Mouse (Mus musculus) forebrain, postnatal 0 days (tissue): Measurements from ENCODE around the gene Mr1. TPM values are rescaled to one million over a fixed set of nuclear protein-coding genes. Genes with fewer than 3 reads are reported as not detected.

Experiments
- ATAC-seq: fragments of 200-750 bp; cut with Nextera tagmentation; 2 replicates; pipeline ENCODE4 v1.8.0; 2017; ENCODE audit warnings: mild to moderate bottlenecking, moderate library complexity
- DNase-seq: peaks from one replicate; pipeline ENCODE4 v3.0.0-alpha.2; 2015
- H3K27ac ChIP-seq: fragments of 300-500 bp; sonication (generic); 2 replicates; pipeline ENCODE4 v1.5.1; 2014; ENCODE audit warnings: low read depth, mild to moderate bottlenecking, antibody characterized with exemption, low read length, moderate library complexity, mixed read lengths
- H3K27me3 ChIP-seq: fragments of 300-500 bp; sonication (generic); 2 replicates; pipeline ENCODE4 v1.6.1; 2014; ENCODE audit warnings: mild to moderate bottlenecking, low read length, mixed read lengths; ENCODE audit not compliant: insufficient read depth
- H3K36me3 ChIP-seq: fragments of 300-500 bp; sonication (generic); 2 replicates; pipeline ENCODE4 v1.6.1; 2014; ENCODE audit warnings: mild to moderate bottlenecking, moderate library complexity; ENCODE audit not compliant: insufficient read depth
- H3K4me1 ChIP-seq: fragments of 300-500 bp; sonication (generic); 2 replicates; pipeline ENCODE4 v1.6.1; 2014; ENCODE audit warnings: antibody characterized with exemption; ENCODE audit not compliant: insufficient read depth
- H3K4me2 ChIP-seq: fragments of 300-500 bp; sonication (generic); 2 replicates; pipeline ENCODE4 v1.6.1; 2014; ENCODE audit warnings: low read depth, mild to moderate bottlenecking, moderate library complexity
- H3K4me3 ChIP-seq: fragments of 300-500 bp; sonication (generic); 2 replicates; pipeline ENCODE4 v1.5.1; 2014; ENCODE audit warnings: low read depth, low read length, mixed read lengths
- H3K9ac ChIP-seq: fragments of 300-500 bp; sonication (generic); 2 replicates; pipeline ENCODE4 v1.6.1; 2014; ENCODE audit warnings: mild to moderate bottlenecking
- H3K9me3 ChIP-seq: fragments of 300-500 bp; sonication (generic); 2 replicates; pipeline ENCODE4 v1.6.1; 2016; ENCODE audit warnings: low read length
- CTCF ChIP-seq: sonication (generic); IDR thresholded peaks from 2 replicates; pipeline ENCODE4 v1.5.1; 2016; ENCODE audit warnings: antibody characterized with exemption, control low read depth, low read depth
- WGBS: fragments of 180-500 bp; shearing (Covaris S2); extraction: QIAGEN DNeasy Blood & Tissue Kit; methylation state at CpG from one replicate; pipeline ENCODE4 v1.1.7; 2014; 5-methylcytosine and 5-hydroxymethylcytosine counted together
- polyA plus RNA-seq: library from polyadenylated mRNA; unstranded; fragments of >200 nt; fragmentation: Nextera tagmentation; extraction: Ambion mirVana; gene quantifications from 2 replicates; pipeline ENCODE4 v1.2.1, GENCODE M21; 2015
- total RNA-seq: library from RNA; depleted of rRNA; stranded (reverse); fragments of >200 nt; gene quantifications from 2 replicates; pipeline ENCODE4 v1.2.3, GENCODE M21; 2014

Gene Mr1
- total and polyA plus RNA-seq, 2 experiments from 2014 or later, result 2.6 to 5.1 TPM

GRCm38 (mm10) chr1:155153906-155154305, 7.3 kb upstream of the Mr1 start:
- no peak overlapping the region for H3K4me2 ChIP-seq
- H3K9me3 ChIP-seq, result no peaks in the 10 kb centered on the region
- DNase-seq (no peak), ATAC-seq (no peak)
- no peaks in the 10 kb centered on the region for H3K36me3 ChIP-seq
- no peak overlapping the region for H3K9ac ChIP-seq
- no peak for TF ChIP-seq CTCF
- H3K4me3 ChIP-seq, result no peak overlapping the region
- 72% methylated on average over 4 of the region's 4 CpGs for WGBS
- no peaks in the 10 kb centered on the region for H3K27me3 ChIP-seq
- H3K4me1 ChIP-seq, result no peaks in the 10 kb centered on the region
- H3K27ac ChIP-seq, result no peak overlapping the region

GRCm38 (mm10) chr1:155150821-155151220, 4.2 kb upstream of the Mr1 start:
- no peaks in the 10 kb centered on the region for H3K4me1 ChIP-seq
- TF ChIP-seq CTCF, result no peak
- 91% methylated on average over 5 of the region's 5 CpGs for WGBS
- H3K27ac ChIP-seq, result no peak overlapping the region
- H3K36me3 ChIP-seq, result no peaks in the 10 kb centered on the region
- no peak overlapping the region for H3K4me3 ChIP-seq
- no peaks in the 10 kb centered on the region for H3K27me3 ChIP-seq
- H3K9ac ChIP-seq, result no peak overlapping the region
- ATAC-seq, result no peak
- no peak for DNase-seq
- H3K4me2 ChIP-seq, result no peak overlapping the region
- H3K9me3 ChIP-seq, result no peaks in the 10 kb centered on the region

DNA sequence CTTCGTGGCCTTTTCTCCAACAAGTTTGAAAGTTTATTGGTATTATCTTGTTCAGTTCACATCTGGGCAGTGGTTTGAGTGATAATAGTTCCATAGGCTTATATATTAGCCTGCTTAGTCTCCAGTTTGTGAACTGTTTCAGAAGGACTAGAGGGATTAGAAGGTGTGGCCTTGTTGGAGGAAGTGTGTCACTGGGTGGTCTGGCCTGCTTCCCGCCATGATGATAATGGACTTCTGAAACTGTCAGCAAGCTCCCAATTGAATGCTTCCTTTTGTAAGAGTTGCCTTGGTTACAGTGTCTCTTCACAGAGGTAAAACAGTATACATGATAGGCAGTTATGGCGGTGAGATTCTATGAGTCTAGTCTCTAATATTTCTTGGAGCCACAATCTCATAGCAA, 2.8 kb upstream of the Mr1 start:
- Histone ChIP-seq H3K9ac (no peak overlapping the region), H3K9me3 (no peaks in the 10 kb centered on the region), H3K27me3 (no peaks in the 10 kb centered on the region), H3K4me2 (no peak overlapping the region), H3K4me1 (no peaks in the 10 kb centered on the region), H3K4me3 (no peak overlapping the region), H3K27ac (no peak overlapping the region), H3K36me3 (no peaks in the 10 kb centered on the region)
- DNase-seq (no peak), ATAC-seq (no peak)
- no peak for TF ChIP-seq CTCF
- WGBS, result 76% methylated on average over 3 of the region's 3 CpGs

DNA sequence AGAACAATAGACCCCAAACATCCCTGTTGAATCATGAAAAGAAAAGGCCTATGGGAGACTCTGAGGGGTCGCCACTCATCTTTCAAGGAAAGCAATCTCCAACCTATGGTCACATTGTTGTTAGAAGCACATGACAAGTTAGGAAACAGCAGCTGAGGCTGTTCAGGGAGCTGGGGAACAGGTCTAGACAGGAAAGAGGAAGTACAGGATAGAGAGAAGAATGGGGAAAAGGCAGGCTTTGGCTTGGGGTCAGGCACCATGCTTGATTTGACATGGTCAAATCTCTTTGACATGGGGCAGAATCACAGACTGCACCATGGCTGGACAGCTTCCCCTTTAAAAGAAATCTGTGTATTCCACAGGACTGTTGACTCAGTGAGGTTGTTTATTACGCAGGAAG, 614 bp upstream of the Mr1 start:
- TF ChIP-seq CTCF, result no peak
- WGBS, result 91% methylated on average over 2 of the region's 2 CpGs
- H3K9me3 ChIP-seq, result no peaks in the 10 kb centered on the region

GRCm38 (mm10) chr1:155145620-155146019, 994 bp downstream of the Mr1 start:
- no peak for ATAC-seq
- TF ChIP-seq CTCF, result no peak
- no peaks in the 10 kb centered on the region for H3K36me3 ChIP-seq
- no peak overlapping the region for H3K4me3 ChIP-seq
- H3K4me2 ChIP-seq, result no peak overlapping the region
- DNase-seq, result no peak
- no peaks in the 10 kb centered on the region for H3K4me1 ChIP-seq
- WGBS, result 60% methylated on average over 6 of the region's 6 CpGs
- H3K9me3 ChIP-seq, result no peaks in the 10 kb centered on the region
- no peak overlapping the region for H3K9ac ChIP-seq
- H3K27me3 ChIP-seq, result no peaks in the 10 kb centered on the region
- no peak overlapping the region for H3K27ac ChIP-seq

More for the DNA sequence above, 614 bp upstream of the Mr1 start:
- Histone ChIP-seq H3K9ac (no peak overlapping the region), H3K4me2 (no peak overlapping the region), H3K27ac (no peak overlapping the region), H3K4me3 (no peak overlapping the region), H3K36me3 (no peaks in the 10 kb centered on the region), H3K4me1 (no peaks in the 10 kb centered on the region), H3K27me3 (no peaks in the 10 kb centered on the region)
- ATAC-seq, result no peak
- no peak for DNase-seq

DNA sequence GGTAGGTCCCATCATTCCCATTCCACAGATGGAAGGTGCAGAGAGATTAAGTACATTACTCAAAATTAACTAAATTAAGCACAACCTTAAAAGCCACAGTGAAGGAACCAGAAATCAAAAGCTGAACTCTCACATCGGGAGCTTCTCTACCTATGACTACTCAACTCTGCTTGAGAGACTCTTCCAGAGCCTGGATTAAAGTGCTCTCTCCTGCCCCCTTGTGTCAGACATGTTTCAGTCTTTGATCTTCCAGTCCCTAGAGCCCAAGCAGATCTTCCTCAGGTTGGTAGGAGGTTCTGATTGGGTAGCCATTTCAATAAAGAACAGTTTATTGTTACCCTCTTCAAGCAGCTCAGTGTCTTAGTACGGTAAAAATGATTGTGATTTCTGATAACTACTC, 6.5 kb downstream of the Mr1 start:
- peak; percentile 37 for TF ChIP-seq CTCF

GRCm38 (mm10) chr1:155138795-155139194, 7.8 kb downstream of the Mr1 start:
- no peak for TF ChIP-seq CTCF
- H3K9me3 ChIP-seq, result no peaks in the 10 kb centered on the region
- H3K9ac ChIP-seq, result no peak overlapping the region
- no peak overlapping the region for H3K27ac ChIP-seq
- no peak for DNase-seq
- no peaks in the 10 kb centered on the region for H3K4me1 ChIP-seq
- no peak overlapping the region for H3K4me3 ChIP-seq
- WGBS, result 92% methylated on average over 7 of the region's 7 CpGs
- ATAC-seq, result no peak
- no peak overlapping the region for H3K4me2 ChIP-seq
- H3K27me3 ChIP-seq, result no peaks in the 10 kb centered on the region
- no peaks in the 10 kb centered on the region for H3K36me3 ChIP-seq

More for the DNA sequence above, 6.5 kb downstream of the Mr1 start:
- 63% methylated on average over 2 of the region's 2 CpGs for WGBS
- no peak overlapping the region for H3K4me3 ChIP-seq
- DNase-seq, result no peak
- no peak for ATAC-seq
- H3K27me3 ChIP-seq, result no peaks in the 10 kb centered on the region
- no peak overlapping the region for H3K9ac ChIP-seq
- no peak overlapping the region for H3K27ac ChIP-seq
- no peaks in the 10 kb centered on the region for H3K9me3 ChIP-seq
- no peaks in the 10 kb centered on the region for H3K4me1 ChIP-seq
- H3K4me2 ChIP-seq, result no peak overlapping the region
- H3K36me3 ChIP-seq, result no peaks in the 10 kb centered on the region

DNA sequence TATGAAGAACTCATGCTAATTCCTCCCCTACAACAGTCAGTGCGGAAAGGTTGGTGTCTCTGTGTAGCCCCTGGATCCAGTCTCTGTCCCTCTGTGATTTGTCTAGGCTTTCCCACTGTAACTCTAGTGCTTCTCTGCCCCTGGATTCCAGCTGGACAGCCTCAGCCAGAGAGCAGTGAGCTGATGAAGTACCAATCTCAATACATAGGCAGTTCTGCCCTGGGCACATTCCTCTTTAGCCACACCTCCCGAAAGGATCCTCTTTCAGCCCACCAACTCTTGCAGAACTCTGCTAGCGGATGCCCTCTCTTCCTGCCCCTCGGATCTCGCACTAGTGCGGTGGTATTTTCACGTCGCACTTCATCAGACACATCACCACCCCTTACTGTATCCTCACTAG, 11.7 kb downstream of the Mr1 start:
- no peaks in the 10 kb centered on the region for H3K27me3 ChIP-seq
- 72% methylated on average over 8 of the region's 8 CpGs for WGBS
- H3K36me3 ChIP-seq, result no peaks in the 10 kb centered on the region
- TF ChIP-seq CTCF, result no peak
- ATAC-seq (no peak), DNase-seq (no peak)
- no peak overlapping the region for H3K9ac ChIP-seq
- H3K27ac ChIP-seq, result no peak overlapping the region
- no peaks in the 10 kb centered on the region for H3K4me1 ChIP-seq
- no peak overlapping the region for H3K4me3 ChIP-seq
- no peaks in the 10 kb centered on the region for H3K9me3 ChIP-seq
- H3K4me2 ChIP-seq, result no peak overlapping the region
